Mouse (Mus musculus) midbrain, embryonic 11.5 days (tissue): ENCODE results near the gene Ube2m. TPM values are rescaled to one million over a fixed set of nuclear protein-coding genes. Genes with fewer than 3 reads are reported as not detected.

ENCODE experiments used
- polyA plus RNA-seq: library from polyadenylated mRNA; unstranded; fragments of >200 nt; fragmentation: Nextera tagmentation; extraction: Ambion mirVana; gene quantifications from 2 replicates; pipeline ENCODE4 v1.2.1, GENCODE M21; 2014

Ube2m gene
- polyA plus RNA-seq, 1 experiment from 2014 or later: 166 TPM

Other genes with a start within 250 kb of the Ube2m start
- gene Zscan18, start 234.6 kb downstream of the Ube2m start, polyA plus RNA-seq: 11.7 and 12.8 TPM in 2 replicates
- gene Zfp329, start 219.4 kb downstream of the Ube2m start, polyA plus RNA-seq: 19.5 and 19.8 TPM in 2 replicates
- gene Zfp110, start 203.5 kb downstream of the Ube2m start, polyA plus RNA-seq: 28.9 and 32.3 TPM in 2 replicates
- gene Zfp128, start 157.1 kb downstream of the Ube2m start, polyA plus RNA-seq: 5.3 and 6.3 TPM in 2 replicates
- gene Zscan22, start 140.5 kb downstream of the Ube2m start, polyA plus RNA-seq: 19.6 and 21.7 TPM in 2 replicates
- gene Rps5, start 116.0 kb downstream of the Ube2m start, polyA plus RNA-seq: 788 and 866 TPM in 2 replicates
- 0.55 and 0.59 TPM in 2 replicates for gene Rnf225, start 110.9 kb downstream of the Ube2m start, polyA plus RNA-seq
- gene Zfp324, start 72.4 kb downstream of the Ube2m start, polyA plus RNA-seq: 7.8 TPM in 2 replicates
- gene Zfp446, start 60.4 kb downstream of the Ube2m start, polyA plus RNA-seq: 9.6 and 9.8 TPM in 2 replicates
- gene Slc27a5, start 40.1 kb downstream of the Ube2m start, polyA plus RNA-seq: not detected in 2 replicates
- gene Trim28, start 39.2 kb downstream of the Ube2m start, polyA plus RNA-seq: 399 and 443 TPM in 2 replicates
- 25.7 and 32.8 TPM in 2 replicates for gene Zbtb45, start 28.2 kb downstream of the Ube2m start, polyA plus RNA-seq
- gene Chmp2a, start 3.5 kb downstream of the Ube2m start, polyA plus RNA-seq: 133 and 140 TPM in 2 replicates
- 1.3 and 2.7 TPM in 2 replicates for gene Mzf1, start 16.5 kb upstream of the Ube2m start, polyA plus RNA-seq
- not detected in 2 replicates for gene Vmn1r85, start 56.9 kb upstream of the Ube2m start, polyA plus RNA-seq
- gene Vmn1r86, start 81.6 kb upstream of the Ube2m start, polyA plus RNA-seq: not detected in 2 replicates
- gene Vmn1r87, start 101.9 kb upstream of the Ube2m start, polyA plus RNA-seq: not detected in 2 replicates
- not detected in 2 replicates for gene Vmn1r88, start 121.3 kb upstream of the Ube2m start, polyA plus RNA-seq
- not detected in 2 replicates for gene Vmn1r89, start 174.7 kb upstream of the Ube2m start, polyA plus RNA-seq
- gene Lig1, start 239.0 kb upstream of the Ube2m start, polyA plus RNA-seq: 136 and 137 TPM in 2 replicates
- gene Zswim9, start 240.4 kb upstream of the Ube2m start, polyA plus RNA-seq: 8.9 and 9.2 TPM in 2 replicates